Mouse (Mus musculus) adrenal gland, adult (tissue): Measurements from ENCODE around the gene Pax3.

ENCODE experiments used
- DNase-seq, 2 experiments: peaks; one replicate each; pipeline ENCODE4 v3.0.0; 2022 to 2023; ENCODE audit warnings: low spot score in 1 of 2; ENCODE audit not compliant: inconsistent age in 2 of 2

Gene Pax3

GRCm38 (mm10) chr1:78199221-78199620 is 2.3 kb upstream of the Pax3 start:
- DNase-seq = no peak

GRCm38 (mm10) chr1:78198319-78198940 is 1.5 kb upstream of the Pax3 start:
- no peak for DNase-seq

GRCm38 (mm10) chr1:78197351-78198234 is 659 bp upstream of the Pax3 start:
- DNase-seq = no peak

GRCm38 (mm10) chr1:78195771-78196712 is 892 bp downstream of the Pax3 start:
- peak; percentile 16 to 67 for DNase-seq

GRCm38 (mm10) chr1:78195145-78195544 is 1.8 kb downstream of the Pax3 start:
- DNase-seq = no peak

GRCm38 (mm10) chr1:78194381-78195047 is 2.4 kb downstream of the Pax3 start:
- DNase-seq = no peak

GRCm38 (mm10) chr1:78193465-78193991 is 3.4 kb downstream of the Pax3 start:
- peak in 1 of 2 experiments; percentile 51 for DNase-seq

GRCm38 (mm10) chr1:78192746-78193464 is 4.0 kb downstream of the Pax3 start:
- DNase-seq = no peak

GRCm38 (mm10) chr1:78192217-78192735 is 4.7 kb downstream of the Pax3 start:
- no peak for DNase-seq

- DNase-seq = no peak
Measured at GRCm38 (mm10) chr1:78191761-78192160, 5.2 kb downstream of the Pax3 start.

- DNase-seq = no peak
Measured at GRCm38 (mm10) chr1:78191331-78191730, 5.6 kb downstream of the Pax3 start.

GRCm38 (mm10) chr1:78190386-78191111 is 6.4 kb downstream of the Pax3 start:
- no peak for DNase-seq

- DNase-seq = no peak
Measured at GRCm38 (mm10) chr1:78189501-78190345, 7.2 kb downstream of the Pax3 start.

GRCm38 (mm10) chr1:78189016-78189415 is 7.9 kb downstream of the Pax3 start:
- no peak for DNase-seq

- no peak for DNase-seq
Measured at GRCm38 (mm10) chr1:78188299-78188698, 8.6 kb downstream of the Pax3 start.

GRCm38 (mm10) chr1:78187788-78188173 is 9.2 kb downstream of the Pax3 start:
- no peak for DNase-seq

- no peak for DNase-seq
Measured at GRCm38 (mm10) chr1:78187122-78187787, 9.7 kb downstream of the Pax3 start.
